Mouse (Mus musculus) embryo, embryonic 9.5 days (tissue): ENCODE measurements at regions not wholly inside any gene's neighbourhood (a gene's known extent, or its start where the extent isn't known, plus 50 kb on each side); places are given as distances from the start of the nearest gene placed in this dataset.

Experiments used
- DNase-seq: peaks from one replicate; pipeline ENCODE4 v3.0.0-alpha.2; 2017; ENCODE audit errors: extremely low spot score

- no peak for DNase-seq
These were observed 54.9 kb upstream of the Basp1 start for GRCm38 (mm10) chr15:25468478-25468877.

- no peak for DNase-seq
These were observed 55.8 kb upstream of the Basp1 start for GRCm38 (mm10) chr15:25469185-25469845.

GRCm38 (mm10) chr15:25471331-25471730 is 57.8 kb upstream of the Basp1 start:
- no peak for DNase-seq

- DNase-seq = no peak
These were observed 59.7 kb upstream of the Basp1 start for GRCm38 (mm10) chr15:25473201-25473710.

GRCm38 (mm10) chr15:25474096-25474495 is 60.5 kb upstream of the Basp1 start:
- no peak for DNase-seq

- DNase-seq = no peak
These were observed 69.0 kb upstream of the Basp1 start for GRCm38 (mm10) chr15:25482586-25482985.

- no peak for DNase-seq
These were observed 71.8 kb upstream of the Basp1 start for GRCm38 (mm10) chr15:25485372-25485771.

- no peak for DNase-seq
These were observed 72.6 kb upstream of the Basp1 start for GRCm38 (mm10) chr15:25486158-25486557.

- no peak for DNase-seq
These were observed 76.2 kb upstream of the Basp1 start for GRCm38 (mm10) chr15:25489804-25490203.

GRCm38 (mm10) chr15:25492161-25492746 is 78.7 kb upstream of the Basp1 start:
- DNase-seq = no peak

GRCm38 (mm10) chr15:25494687-25495299 is 81.2 kb upstream of the Basp1 start:
- DNase-seq = peak; percentile 58

GRCm38 (mm10) chr15:25495926-25496644 is 82.5 kb upstream of the Basp1 start:
- DNase-seq = no peak

GRCm38 (mm10) chr15:25497743-25498142 is 84.2 kb upstream of the Basp1 start:
- no peak for DNase-seq

GRCm38 (mm10) chr15:25498422-25498821 is 84.9 kb upstream of the Basp1 start:
- DNase-seq = no peak

GRCm38 (mm10) chr15:25502513-25502912 is 88.9 kb upstream of the Basp1 start:
- DNase-seq = no peak

- DNase-seq = no peak
These were observed 89.5 kb upstream of the Basp1 start for GRCm38 (mm10) chr15:25503104-25503503.

GRCm38 (mm10) chr15:25509139-25509538 is 95.6 kb upstream of the Basp1 start:
- DNase-seq = no peak

- DNase-seq = no peak
These were observed 96.0 kb upstream of the Basp1 start for GRCm38 (mm10) chr15:25509584-25509983.

GRCm38 (mm10) chr15:25510060-25510492 is 96.5 kb upstream of the Basp1 start:
- DNase-seq = no peak

GRCm38 (mm10) chr15:25518025-25518928 is 104.0 kb upstream of the Myo10 start:
- no peak for DNase-seq

GRCm38 (mm10) chr15:25524189-25524588 is 98.1 kb upstream of the Myo10 start:
- DNase-seq = no peak
